Mouse (Mus musculus): Measurements from ENCODE around the gene Olfr718-ps1.

- TF ChIP-seq CTCF (IDR thresholded peaks at IDR 0.05; ENCODE audit: control insufficient read depth, insufficient read depth, insufficient read length) (no peak), CEBPB (IDR thresholded peaks at IDR 0.05; ENCODE audit: low read depth) (no peak), USF1 (IDR thresholded peaks at IDR 0.05; ENCODE audit: low read depth) (no peak), MAX (IDR thresholded peaks at IDR 0.05) (no peak), MYOG (IDR thresholded peaks at IDR 0.05; ENCODE audit: control insufficient read depth, extremely low read depth, insufficient read length) (no peak), FOSL1 (IDR thresholded peaks at IDR 0.05; ENCODE audit: insufficient read depth, low read length, poor library complexity, severe bottlenecking) (no peak), MYOD1 (IDR thresholded peaks at IDR 0.05; ENCODE audit: control insufficient read depth, insufficient read length, low read depth) (no peak)
These were observed 45.8 kb downstream of the Olfr718-ps1 start for GRCm38 (mm10) chr5:143101626-143102025.

Measured in C2C12 (cell line).